In the genomic region with DNA sequence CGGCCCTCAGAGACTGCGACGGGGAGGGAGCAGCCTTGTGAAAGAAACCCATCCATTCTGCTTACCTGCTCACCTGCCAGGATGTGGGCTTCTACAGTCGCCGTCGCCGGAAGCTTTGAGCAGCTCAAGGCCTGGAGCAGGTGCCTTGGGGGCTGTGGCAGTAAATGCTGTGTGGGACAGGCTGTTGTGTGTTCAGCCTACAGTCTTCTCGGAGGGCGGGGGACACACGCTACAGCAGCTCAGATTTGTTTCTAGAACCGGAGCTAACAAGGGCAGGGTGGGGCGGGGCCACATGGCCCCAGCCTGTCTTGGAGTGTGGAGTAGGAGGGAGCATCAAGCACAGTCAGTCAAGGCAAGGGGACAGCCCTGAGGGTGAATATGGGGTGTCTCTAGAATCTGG, we compare ENCODE assay signal across 10 mouse cellular contexts. TPM values are rescaled to one million over a fixed set of nuclear protein-coding genes. Genes with fewer than 3 reads are reported as not detected.
DNase-seq lines count a peak whose midpoint lies in the region; ATAC-seq and TF ChIP-seq lines count a peak whose summit lies in the region.
"Had no signal": no experiment of that assay in that cellular context is flagged by ENCODE, and none has a peak within 500 bp of the region (broad histone marks: within the 10 kb centered on the region; RNA-seq: fewer than 3 reads in every experiment).

Gene Il34, minus strand, starts transcription at position 256 of the 400 bp plus-strand sequence.

- no peaks in the 10 kb centered on the region for H3K9me3 ChIP-seq in kidney, postnatal 0 days (replicated peaks; ENCODE audit: low read length)
- H3K9me3 ChIP-seq in embryonic facial prominence, embryonic 15.5 days (replicated peaks): no peaks in the 10 kb centered on the region
- H3K9me3 ChIP-seq in forebrain, embryonic 11.5 days (ENCODE audit: control insufficient read depth, low read length): no peaks in the 10 kb centered on the region
- H3K9me3 ChIP-seq: hindbrain, embryonic 12.5 days had no signal

- WGBS in kidney, postnatal 0 days: 28% methylated on average over 12 of the region's 12 CpGs
- WGBS in embryonic facial prominence, embryonic 15.5 days: 22% methylated on average over 12 of the region's 12 CpGs
- WGBS in forebrain, embryonic 11.5 days: 48% methylated on average over 12 of the region's 12 CpGs

- H3K4me3 ChIP-seq in kidney, postnatal 0 days (replicated peaks; ENCODE audit: low read depth, low read length): no peak within 1 kb of the TSS
- peak within 1 kb of the TSS; percentile 19; the same call in 1 of the 2 replicates for H3K4me3 ChIP-seq in embryonic facial prominence, embryonic 15.5 days (replicated peaks)
- H3K4me3 ChIP-seq in forebrain, embryonic 11.5 days (ENCODE audit: low read depth, low read length): no peak within 1 kb of the TSS
- H3K4me3 ChIP-seq: hindbrain, embryonic 12.5 days had no signal

- POLR2A ChIA-PET in Patski (lab: Charles Lee): interaction anchor here (0.6 to 3.5 kb wide), 7 partner anchors 13 to 57 kb away, joined by 3 to 18 read pairs (median 5); no protein-coding TSS in a partner anchor

- no peak for TF ChIP-seq CTCF in kidney, postnatal 0 days (IDR thresholded peaks at IDR 0.05; ENCODE audit: low read depth)
- no peak for TF ChIP-seq CTCF in Patski (IDR thresholded peaks at IDR 0.05)

- in situ Hi-C loops in Patski (cut with MboI; ENCODE audit: low pct_unique_long_range_greater_than_20kb): no loop called here

- peak within 1 kb of the TSS; percentile 50 for H3K27ac ChIP-seq in kidney, postnatal 0 days
- no peak within 1 kb of the TSS; the same call in 1 of the 2 replicates for H3K27ac ChIP-seq in embryonic facial prominence, embryonic 15.5 days (replicated peaks)
- H3K27ac ChIP-seq in forebrain, embryonic 11.5 days (ENCODE audit: low read depth, low read length): no peak within 1 kb of the TSS
- H3K27ac ChIP-seq: hindbrain, embryonic 12.5 days had no signal

- DNase-seq in kidney, postnatal 0 days (ENCODE audit: low spot score): no peak
- no peak for DNase-seq in kidney, adult 11 months
- DNase-seq in Patski (ENCODE audit: low read depth, low spot score): no peak
- DNase-seq in forebrain, embryonic 11.5 days (ENCODE audit: low spot score): no peak
- DNase-seq in embryo, embryonic 9.5 days (ENCODE audit: extremely low spot score): no peak
- no peak for DNase-seq in urinary bladder, postnatal 36 days (ENCODE audit: low spot score in 2 of 2)

- H3K4me1 ChIP-seq in kidney, postnatal 0 days (replicated peaks; ENCODE audit: insufficient read depth, low read length): peaks cover 7% of the 10 kb centered on the region
- H3K4me1 ChIP-seq in embryonic facial prominence, embryonic 15.5 days: peaks cover 38% of the 10 kb centered on the region
- no peaks in the 10 kb centered on the region for H3K4me1 ChIP-seq in forebrain, embryonic 11.5 days (replicated peaks; ENCODE audit: control insufficient read depth, insufficient read depth, low read length)
- H3K4me1 ChIP-seq: hindbrain, embryonic 12.5 days had no signal

- H3K36me3 ChIP-seq in kidney, postnatal 0 days (ENCODE audit: insufficient read depth, low read length): peaks cover 15% of the 10 kb centered on the region
- H3K36me3 ChIP-seq in embryonic facial prominence, embryonic 15.5 days: peaks cover 16% of the 10 kb centered on the region
- H3K36me3 ChIP-seq in forebrain, embryonic 11.5 days (ENCODE audit: control insufficient read depth, insufficient read depth, low read length): peaks cover 9% of the 10 kb centered on the region; the same call in 1 of the 2 replicates

- no peak; the same call in 1 of the 2 replicates for ATAC-seq in kidney, postnatal 0 days (replicated peaks; ENCODE audit: low FRiP score, low read depth)
- no peak for ATAC-seq in Patski
- ATAC-seq in embryonic facial prominence, embryonic 15.5 days (ENCODE audit: insufficient number of reproducible peaks, low FRiP score, low TSS enrichment, low read depth): no peak
- peak; percentile 14; the same call in 1 of the 2 replicates for ATAC-seq in neutrophil, adult 5-6 weeks (ENCODE audit: extremely low read depth, insufficient number of reproducible peaks, low FRiP score, poor library complexity, severe bottlenecking)
- ATAC-seq in forebrain, embryonic 11.5 days (replicated peaks; ENCODE audit: low FRiP score): no peak

- H3K4me2 ChIP-seq in kidney, postnatal 0 days (ENCODE audit: low read length): peak within 1 kb of the TSS; percentile 36
- peak within 1 kb of the TSS; percentile 23; the same call in 1 of the 2 replicates for H3K4me2 ChIP-seq in embryonic facial prominence, embryonic 15.5 days (replicated peaks)
- no peak within 1 kb of the TSS for H3K4me2 ChIP-seq in forebrain, embryonic 11.5 days (ENCODE audit: low read depth, low read length, severe bottlenecking)
- H3K4me2 ChIP-seq: hindbrain, embryonic 12.5 days had no signal

- CTCF ChIA-PET in Patski (lab: Charles Lee): interaction anchor here (0.8 to 2.3 kb wide), 5 partner anchors 11 to 32 kb away, joined by 3 to 9 read pairs (median 4); no protein-coding TSS in a partner anchor

- H3K9ac ChIP-seq in kidney, postnatal 0 days (ENCODE audit: low read depth, low read length): no peak within 1 kb of the TSS
- H3K9ac ChIP-seq in embryonic facial prominence, embryonic 15.5 days: no peak within 1 kb of the TSS
- no peak within 1 kb of the TSS for H3K9ac ChIP-seq in forebrain, embryonic 11.5 days (ENCODE audit: low read length)
- H3K9ac ChIP-seq: hindbrain, embryonic 12.5 days had no signal

- H3K27me3 ChIP-seq in kidney, postnatal 0 days (ENCODE audit: insufficient read depth, low read length): no peaks in the 10 kb centered on the region
- no peaks in the 10 kb centered on the region for H3K27me3 ChIP-seq in Patski
- no peaks in the 10 kb centered on the region for H3K27me3 ChIP-seq in embryonic facial prominence, embryonic 15.5 days
- no peaks in the 10 kb centered on the region for H3K27me3 ChIP-seq in forebrain, embryonic 11.5 days (ENCODE audit: control insufficient read depth, insufficient read depth, low read length)
- H3K27me3 ChIP-seq: hindbrain, embryonic 12.5 days had no signal

RNA-seq across cellular contexts. Expression of gene Il34, which starts in this region (rescaled TPM):
- polyA plus RNA-seq in kidney, postnatal 0 days (2015; fragmentation: Nextera tagmentation; extraction: Ambion mirVana): 5.2 and 7.5 TPM in 2 replicates
- 35.6 TPM for polyA plus RNA-seq in Patski (2021)
- 4.9 and 5.3 TPM in 2 replicates for polyA plus RNA-seq in embryonic facial prominence, embryonic 15.5 days (2015; fragmentation: Nextera tagmentation; extraction: Ambion mirVana)
- total RNA-seq in neutrophil, adult 5-6 weeks (2017): not detected in 2 replicates
- 0.25 and 0.29 TPM in 2 replicates for polyA plus RNA-seq in forebrain, embryonic 11.5 days (2014; fragmentation: Nextera tagmentation; extraction: Ambion mirVana)
- polyA plus RNA-seq: neural tube, embryonic 11.5 days had no signal

Comparison
In these comparisons a context has a peak if more than half of its experiments do, and no peak if none do; other contexts are left out.
1. Peak in ATAC-seq in neutrophil, adult 5-6 weeks; RNA of the gene not detected or under 1 TPM.